Mouse (Mus musculus): ENCODE data around the gene Zfp423. TPM values are rescaled to one million over a fixed set of nuclear protein-coding genes. Genes with fewer than 3 reads are reported as not detected.

Gene Zfp423
- polyA plus RNA-seq, 1 experiment from 2014 or later = 41.7 TPM

DNA sequence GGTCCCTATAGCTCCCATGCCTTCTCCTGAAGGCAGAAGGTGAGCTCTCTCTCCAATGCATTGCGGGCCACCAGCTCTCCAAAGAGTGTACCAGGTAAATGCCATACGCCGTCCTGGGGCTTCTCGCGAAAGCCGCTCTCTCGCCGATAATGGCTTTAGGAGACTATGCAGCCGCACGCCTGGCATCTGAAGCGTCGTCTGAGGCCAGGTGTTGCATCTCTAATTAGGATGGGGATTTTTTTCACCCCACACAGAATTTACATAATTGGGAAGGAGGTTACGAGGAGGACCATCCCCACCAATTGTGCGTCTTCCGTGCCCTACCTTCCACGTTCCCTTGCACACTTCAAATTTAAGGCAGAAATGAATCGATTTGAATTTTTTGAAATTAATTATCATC lies 252.2 kb downstream of the Zfp423 start:
- no peak overlapping the region for H3K9ac ChIP-seq (replicated peaks)
- no peak for ATAC-seq
- peaks cover 78% of the 10 kb centered on the region for H3K4me1 ChIP-seq (replicated peaks)
- H3K36me3 ChIP-seq = no peaks in the 10 kb centered on the region
- 0 out of 2 replicates have a peak overlapping the region, but pooled peaks have one; percentile 6 for H3K4me2 ChIP-seq (replicated peaks)
- no peak overlapping the region for H3K4me3 ChIP-seq (replicated peaks)
- peak overlapping the region; percentile 90 for H3K27ac ChIP-seq
- H3K9me3 ChIP-seq = no peaks in the 10 kb centered on the region
- no peaks in the 10 kb centered on the region for H3K27me3 ChIP-seq
- WGBS = 54% methylated on average over 17 of the region's 17 CpGs

DNA sequence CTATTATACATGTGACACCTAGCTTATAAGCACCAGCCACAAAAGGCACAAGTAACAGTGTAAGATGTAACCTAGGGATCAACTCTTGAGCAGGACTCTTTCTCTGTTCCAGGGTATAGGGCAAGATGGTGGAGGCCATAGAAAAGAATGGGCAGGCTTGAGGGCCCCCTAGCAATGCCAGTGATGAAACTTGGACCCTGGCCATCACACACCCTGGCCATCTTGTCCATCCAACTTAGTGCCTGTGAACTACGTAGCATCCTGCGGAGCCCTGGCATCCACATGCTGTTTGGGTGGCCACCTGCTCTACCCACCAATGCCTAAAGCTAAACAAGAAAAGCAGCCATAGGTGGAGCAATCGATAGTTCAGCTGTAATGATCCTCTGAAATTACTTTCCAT lies 254.6 kb downstream of the Zfp423 start:
- 93% methylated on average over 3 of the region's 3 CpGs for WGBS
- Histone ChIP-seq H3K4me1 (replicated peaks) (peaks cover 78% of the 10 kb centered on the region), H3K27ac (no peak overlapping the region)

DNA sequence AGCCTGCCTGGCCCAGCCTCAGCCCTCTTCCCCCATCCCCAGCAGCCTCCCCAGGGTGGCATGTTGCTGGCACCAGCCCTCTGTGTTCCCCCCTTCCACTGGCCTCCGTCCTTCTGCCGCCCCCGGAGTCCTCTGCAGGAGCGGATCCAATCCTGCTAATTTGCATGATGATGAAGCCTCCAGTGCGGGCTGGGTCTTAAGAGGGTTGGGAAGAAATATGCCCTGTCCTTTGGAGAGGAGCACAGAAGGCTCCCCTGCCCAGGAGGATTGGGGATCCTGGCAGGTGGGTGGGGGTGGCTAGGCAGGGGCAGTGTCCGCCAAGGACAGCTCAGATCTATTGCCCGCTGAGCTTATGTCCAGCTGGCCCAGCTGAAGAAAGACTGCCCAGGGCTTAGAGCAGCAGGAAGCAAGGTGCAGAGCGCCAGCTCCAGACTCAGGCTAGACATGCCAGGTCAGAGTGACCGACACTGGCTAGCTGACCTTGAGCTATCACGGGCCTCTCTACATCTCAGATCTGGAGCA lies 256.5 kb downstream of the Zfp423 start:
- H3K4me3 ChIP-seq (replicated peaks) = no peak overlapping the region
- H3K4me2 ChIP-seq (replicated peaks) = peak overlapping the region; percentile 28
- H3K9ac ChIP-seq (replicated peaks) = peak overlapping the region; percentile 47
- ATAC-seq = peak; percentile 79
- H3K27me3 ChIP-seq = no peaks in the 10 kb centered on the region
- H3K27ac ChIP-seq = peak overlapping the region; percentile 94
- 11% methylated on average over 10 of the region's 10 CpGs for WGBS
- peaks cover 69% of the 10 kb centered on the region for H3K4me1 ChIP-seq (replicated peaks)
- no peaks in the 10 kb centered on the region for H3K36me3 ChIP-seq
- no peaks in the 10 kb centered on the region for H3K9me3 ChIP-seq

More for the DNA sequence above, 254.6 kb downstream of the Zfp423 start:
- Histone ChIP-seq H3K36me3 (no peaks in the 10 kb centered on the region), H3K4me2 (replicated peaks) (no peak overlapping the region), H3K27me3 (no peaks in the 10 kb centered on the region), H3K4me3 (replicated peaks) (no peak overlapping the region), H3K9me3 (no peaks in the 10 kb centered on the region), H3K9ac (replicated peaks) (no peak overlapping the region)
- no peak for ATAC-seq

DNA sequence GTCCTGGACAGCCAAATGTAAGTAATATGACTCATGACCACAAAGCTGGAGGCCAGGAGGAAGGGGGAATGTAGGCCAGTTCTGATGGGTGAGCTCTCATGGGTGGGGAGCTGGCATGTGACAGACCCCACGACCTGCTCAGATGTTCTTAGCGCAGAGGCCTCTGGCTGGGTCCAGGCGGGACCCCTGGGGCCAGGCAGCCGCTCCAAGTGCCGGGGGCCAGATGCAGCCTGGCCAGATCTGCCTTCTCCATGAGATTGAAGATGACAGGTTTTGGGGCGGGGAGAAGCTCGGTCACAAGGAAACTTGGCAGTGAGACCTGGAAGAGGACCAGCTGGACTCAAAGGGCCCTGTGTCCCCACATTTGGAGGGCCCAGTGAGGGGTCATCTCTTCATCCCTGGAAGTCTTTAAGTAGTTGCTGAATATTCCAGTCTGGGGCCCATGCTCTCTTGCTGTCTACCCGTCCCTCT lies 257.3 kb downstream of the Zfp423 start:
- WGBS = 46% methylated on average over 8 of the region's 8 CpGs
- H3K9me3 ChIP-seq = no peaks in the 10 kb centered on the region
- H3K27ac ChIP-seq = peak overlapping the region; percentile 94
- no peaks in the 10 kb centered on the region for H3K36me3 ChIP-seq
- H3K4me1 ChIP-seq (replicated peaks) = peaks cover 69% of the 10 kb centered on the region
- no peak overlapping the region; the same call in 1 of the 2 replicates for H3K4me2 ChIP-seq (replicated peaks)
- H3K9ac ChIP-seq (replicated peaks) = no peak overlapping the region
- ATAC-seq = peak; percentile 40
- no peaks in the 10 kb centered on the region for H3K27me3 ChIP-seq
- no peak overlapping the region for H3K4me3 ChIP-seq (replicated peaks)

DNA sequence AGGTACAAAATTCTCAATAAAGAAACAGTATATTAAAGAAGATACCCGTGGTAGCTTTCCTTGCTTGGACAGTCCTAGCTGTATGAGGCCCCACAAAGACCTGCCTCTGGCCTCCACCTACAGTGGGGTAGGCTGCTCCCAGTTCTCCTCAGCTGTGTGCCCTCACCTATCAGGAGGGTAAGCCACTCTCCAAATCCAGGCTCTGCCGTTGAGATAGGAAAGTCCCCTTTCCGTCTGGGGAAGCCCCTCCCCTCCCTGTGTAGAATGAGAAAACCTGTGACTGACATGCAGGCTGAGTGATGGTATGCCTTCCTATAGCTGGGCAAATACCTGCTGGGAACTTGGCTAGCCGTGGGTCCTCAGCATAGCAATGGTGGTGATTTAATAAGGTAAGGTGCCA lies 257.8 kb downstream of the Zfp423 start:
- H3K4me2 ChIP-seq (replicated peaks) = no peak overlapping the region
- no peaks in the 10 kb centered on the region for H3K9me3 ChIP-seq
- H3K4me3 ChIP-seq (replicated peaks) = no peak overlapping the region
- H3K4me1 ChIP-seq (replicated peaks) = peaks cover 69% of the 10 kb centered on the region
- H3K9ac ChIP-seq (replicated peaks) = no peak overlapping the region
- peak; percentile 16 for ATAC-seq
- H3K27ac ChIP-seq = peak overlapping the region; percentile 94
- 56% methylated on average over 4 of the region's 4 CpGs for WGBS
- no peaks in the 10 kb centered on the region for H3K27me3 ChIP-seq
- no peaks in the 10 kb centered on the region for H3K36me3 ChIP-seq

DNA sequence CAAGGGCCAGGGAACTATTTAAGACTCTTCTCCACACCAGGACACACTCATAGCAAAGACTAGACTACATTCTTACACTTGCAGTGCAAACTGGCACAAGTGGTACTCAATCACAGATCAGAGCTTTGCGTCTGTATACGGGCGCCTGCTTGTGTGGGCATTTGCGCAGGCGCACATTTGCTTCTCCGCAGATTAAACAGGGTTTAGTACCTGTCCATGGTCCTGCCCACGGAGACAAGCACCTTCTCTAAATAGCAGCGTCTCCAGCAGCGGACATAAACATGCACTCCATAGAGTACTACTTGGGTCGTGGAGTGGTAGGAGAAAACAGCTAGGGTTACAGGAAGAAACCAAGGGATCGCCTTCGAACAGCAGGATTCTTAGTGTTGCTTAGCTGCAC lies 259.1 kb downstream of the Zfp423 start:
- no peak overlapping the region for H3K4me2 ChIP-seq (replicated peaks)
- no peaks in the 10 kb centered on the region for H3K36me3 ChIP-seq
- no peaks in the 10 kb centered on the region for H3K9me3 ChIP-seq
- no peak overlapping the region for H3K4me3 ChIP-seq (replicated peaks)
- ATAC-seq = no peak
- 70% methylated on average over 12 of the region's 12 CpGs for WGBS
- peaks cover 72% of the 10 kb centered on the region for H3K4me1 ChIP-seq (replicated peaks)
- no peaks in the 10 kb centered on the region for H3K27me3 ChIP-seq
- H3K9ac ChIP-seq (replicated peaks) = no peak overlapping the region
- no peak overlapping the region for H3K27ac ChIP-seq

DNA sequence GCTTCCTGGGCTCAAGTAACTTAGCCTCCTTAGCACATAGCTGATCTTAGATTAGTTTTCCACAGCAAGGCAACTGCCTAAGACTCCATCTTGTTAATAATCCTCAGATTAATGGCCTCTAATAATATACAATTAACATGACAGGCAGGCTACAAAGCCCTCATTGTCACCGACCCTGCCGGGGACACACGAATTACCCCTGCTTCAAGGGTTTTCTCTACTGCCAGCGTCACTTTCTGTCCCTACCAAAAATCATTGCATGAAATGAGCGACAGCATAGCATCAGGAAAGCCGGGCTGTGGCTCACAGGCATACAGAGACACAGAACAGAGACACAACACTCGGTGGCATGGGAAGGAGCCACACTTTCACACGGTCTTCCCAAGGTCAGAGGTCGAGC lies 262.3 kb downstream of the Zfp423 start:
- Histone ChIP-seq H3K9ac (replicated peaks) (no peak overlapping the region), H3K4me1 (replicated peaks) (peaks cover 76% of the 10 kb centered on the region), H3K9me3 (no peaks in the 10 kb centered on the region), H3K27ac (peak overlapping the region; percentile 47), H3K27me3 (no peaks in the 10 kb centered on the region), H3K4me2 (replicated peaks) (no peak overlapping the region), H3K4me3 (replicated peaks) (no peak overlapping the region), H3K36me3 (no peaks in the 10 kb centered on the region)
- no peak for ATAC-seq
- WGBS = 38% methylated on average over 9 of the region's 9 CpGs

DNA sequence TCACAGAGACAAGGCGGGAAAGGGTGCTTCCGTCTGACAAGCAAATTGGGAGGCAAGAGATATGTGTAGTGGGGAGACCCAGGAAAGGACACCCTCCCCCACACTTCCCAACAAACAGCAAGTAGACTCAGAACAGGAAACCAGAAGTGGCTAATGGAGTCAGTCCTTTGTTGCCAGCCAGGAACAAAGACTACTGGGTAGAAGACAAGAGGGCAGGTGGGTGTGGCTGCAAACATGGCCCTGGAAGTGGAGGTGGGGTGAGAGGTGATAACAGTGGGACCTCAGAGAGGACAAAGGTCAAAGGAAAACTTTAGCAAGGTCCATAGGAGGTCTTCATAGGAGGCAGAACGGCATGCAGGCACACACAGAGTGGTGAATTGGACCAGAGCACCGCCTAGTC lies 265.7 kb downstream of the Zfp423 start:
- peak overlapping the region; percentile 17; the same call in 1 of the 2 replicates for H3K27ac ChIP-seq
- no peak overlapping the region for H3K9ac ChIP-seq (replicated peaks)

DNA sequence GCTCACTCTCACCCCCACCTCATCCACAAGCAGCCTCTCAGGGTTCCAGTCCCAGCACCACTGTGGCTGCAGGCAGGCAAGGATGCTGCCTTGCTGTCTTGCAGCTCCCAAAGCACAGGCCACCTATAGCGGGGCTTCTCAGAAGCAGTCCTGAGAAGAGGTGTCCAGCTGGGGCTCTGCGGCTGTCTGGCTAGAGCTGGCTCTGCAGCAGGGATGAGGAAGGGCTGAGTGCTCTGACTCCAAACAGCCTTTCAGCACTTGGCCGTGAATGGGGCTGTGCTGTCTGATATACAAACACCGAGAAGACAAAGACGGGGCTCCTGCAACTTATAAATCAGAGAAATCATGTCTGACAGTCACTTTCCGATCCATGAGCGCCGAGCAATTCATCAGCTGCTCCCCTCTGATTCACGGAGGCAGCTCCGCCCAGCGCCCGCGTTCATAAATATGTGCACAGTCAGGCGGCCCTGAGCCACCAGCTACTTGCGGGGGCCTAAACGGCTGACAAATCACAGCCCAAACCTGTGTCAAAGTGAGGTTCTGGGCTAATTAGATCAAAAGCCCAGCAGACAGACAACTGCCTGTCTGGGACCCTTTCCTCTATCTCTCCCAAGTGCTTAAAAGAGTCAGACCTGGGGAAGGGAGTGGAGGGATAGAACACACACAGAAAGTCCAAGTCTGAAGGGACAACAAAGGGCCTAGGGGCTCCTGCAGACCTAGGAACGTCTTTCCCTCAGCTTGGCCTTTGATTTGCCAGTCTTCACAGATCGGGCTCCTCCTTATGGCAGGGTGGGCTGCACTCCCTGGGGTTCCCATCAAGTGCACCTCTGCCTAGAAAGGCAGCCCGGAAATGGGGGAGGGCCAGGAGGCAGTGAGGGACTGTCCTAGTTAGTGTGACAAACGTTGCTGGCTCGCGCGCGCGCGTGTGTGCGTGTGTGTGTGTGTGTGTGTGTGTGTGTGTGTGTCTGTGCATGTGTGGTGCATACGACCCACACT lies 269.0 kb downstream of the Zfp423 start:
- peak; percentile 37 for ATAC-seq
- Histone ChIP-seq H3K4me3 (replicated peaks) (no peak overlapping the region), H3K4me2 (replicated peaks) (peak overlapping the region; percentile 44), H3K27ac (peak overlapping the region; percentile 96), H3K9me3 (no peaks in the 10 kb centered on the region), H3K9ac (replicated peaks) (peak overlapping the region; percentile 57), H3K4me1 (replicated peaks) (peaks cover 100% of the 10 kb centered on the region), H3K27me3 (no peaks in the 10 kb centered on the region), H3K36me3 (peaks cover 8% of the 10 kb centered on the region)
- WGBS = 16% methylated on average over 28 of the region's 28 CpGs

More for the DNA sequence above, 265.7 kb downstream of the Zfp423 start:
- H3K9me3 ChIP-seq = no peaks in the 10 kb centered on the region
- no peaks in the 10 kb centered on the region for H3K36me3 ChIP-seq
- H3K4me1 ChIP-seq (replicated peaks) = peaks cover 95% of the 10 kb centered on the region
- no peaks in the 10 kb centered on the region for H3K27me3 ChIP-seq
- WGBS = 68% methylated on average over 4 of the region's 4 CpGs
- no peak overlapping the region for H3K4me3 ChIP-seq (replicated peaks)
- ATAC-seq = no peak
- no peak overlapping the region for H3K4me2 ChIP-seq (replicated peaks)

DNA sequence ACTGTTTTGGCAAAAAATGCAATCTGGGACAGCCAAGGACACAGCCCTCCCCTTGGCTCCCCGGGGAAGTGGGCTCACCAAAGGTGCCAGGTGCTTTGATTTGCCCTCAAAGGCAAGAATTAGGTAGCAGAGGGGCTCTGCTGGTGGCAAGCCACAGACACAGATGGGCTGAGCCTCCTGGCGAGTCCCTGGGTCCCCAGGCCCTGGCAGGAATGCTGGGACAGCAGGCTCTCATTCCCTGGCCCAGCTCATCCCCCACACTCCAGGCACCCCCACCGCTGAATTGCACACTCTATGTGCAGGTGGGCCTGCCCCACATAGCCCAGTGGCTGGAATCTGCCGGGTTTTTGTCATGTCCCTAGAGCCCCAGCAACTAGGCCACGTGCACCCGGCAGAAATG lies 270.2 kb downstream of the Zfp423 start:
- no peaks in the 10 kb centered on the region for H3K9me3 ChIP-seq
- no peaks in the 10 kb centered on the region for H3K27me3 ChIP-seq
- WGBS = 52% methylated on average over 6 of the region's 6 CpGs
- ATAC-seq = peak; percentile 22; the same call in 1 of the 2 replicates
- H3K27ac ChIP-seq = peak overlapping the region; percentile 96
- no peak overlapping the region for H3K4me2 ChIP-seq (replicated peaks)
- H3K4me3 ChIP-seq (replicated peaks) = no peak overlapping the region
- peaks cover 14% of the 10 kb centered on the region for H3K36me3 ChIP-seq
- H3K4me1 ChIP-seq (replicated peaks) = peaks cover 100% of the 10 kb centered on the region
- peak overlapping the region; percentile 29; the same call in 1 of the 2 replicates for H3K9ac ChIP-seq (replicated peaks)

DNA sequence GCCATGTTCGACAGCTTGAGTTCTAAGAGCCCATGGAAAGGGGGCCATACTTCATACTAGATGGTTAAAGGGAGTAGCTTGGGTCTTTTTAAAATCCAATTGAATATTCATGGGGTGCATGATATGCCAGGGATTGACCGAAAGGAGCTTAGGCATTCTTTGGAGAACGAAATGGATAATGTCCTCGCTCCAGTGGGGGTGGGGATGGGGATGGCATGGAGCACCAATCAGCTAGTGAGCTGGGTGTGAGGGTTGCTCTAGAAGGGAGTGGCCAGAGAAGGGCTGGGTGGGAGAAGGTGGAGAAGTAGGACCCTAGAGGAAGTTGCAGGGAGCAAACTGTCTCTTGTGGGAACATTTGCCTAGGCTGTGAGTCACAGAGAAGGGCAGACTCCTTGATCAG lies 271.0 kb downstream of the Zfp423 start:
- no peak overlapping the region for H3K4me2 ChIP-seq (replicated peaks)
- 17% methylated on average over 4 of the region's 4 CpGs for WGBS
- peak overlapping the region; percentile 96 for H3K27ac ChIP-seq
- no peaks in the 10 kb centered on the region for H3K9me3 ChIP-seq
- H3K9ac ChIP-seq (replicated peaks) = no peak overlapping the region
- peaks cover 93% of the 10 kb centered on the region for H3K4me1 ChIP-seq (replicated peaks)
- ATAC-seq = no peak
- H3K36me3 ChIP-seq = peaks cover 14% of the 10 kb centered on the region
- no peaks in the 10 kb centered on the region for H3K27me3 ChIP-seq
- H3K4me3 ChIP-seq (replicated peaks) = no peak overlapping the region
